Mouse (Mus musculus): Measurements from ENCODE around the gene Lhfpl2.

Gene Lhfpl2

GRCm38 (mm10) chr13:94212716-94213115 is 155.1 kb downstream of the Lhfpl2 start:
- in situ Hi-C loops (cut with MboI, MseI), result no loop called here

GRCm38 (mm10) chr13:94223609-94224008 is 166.0 kb downstream of the Lhfpl2 start:
- in situ Hi-C loops (cut with MboI, MseI), result no loop called here

- in situ Hi-C loops (cut with MboI, MseI), result no loop called here
Observed at GRCm38 (mm10) chr13:94224717-94225705, 167.4 kb downstream of the Lhfpl2 start.

- in situ Hi-C loops (cut with MboI, MseI), result no loop called here
Observed at GRCm38 (mm10) chr13:94231871-94232270, 174.3 kb downstream of the Lhfpl2 start.

- in situ Hi-C loops (cut with MboI, MseI), result no loop called here
Observed at GRCm38 (mm10) chr13:94239488-94239887, 181.9 kb downstream of the Lhfpl2 start.

GRCm38 (mm10) chr13:94240111-94240510 is 182.5 kb downstream of the Lhfpl2 start:
- in situ Hi-C loops (cut with MboI, MseI), result no loop called here

- in situ Hi-C loops (cut with MboI, MseI), result no loop called here
Observed at GRCm38 (mm10) chr13:94240873-94241272, 183.3 kb downstream of the Lhfpl2 start.

- in situ Hi-C loops (cut with MboI, MseI), result no loop called here
Observed at GRCm38 (mm10) chr13:94241892-94242524, 184.4 kb downstream of the Lhfpl2 start.

- in situ Hi-C loops (cut with MboI, MseI), result no loop called here
Observed at GRCm38 (mm10) chr13:94242897-94243296, 185.3 kb downstream of the Lhfpl2 start.
